Mouse (Mus musculus) spleen, postnatal 0 days (tissue): ENCODE measurements around the gene Trib3. TPM values are rescaled to one million over a fixed set of nuclear protein-coding genes. Genes with fewer than 3 reads are reported as not detected.

ENCODE experiments used
- polyA plus RNA-seq: library from polyadenylated mRNA; unstranded; fragments of >200 nt; fragmentation: Nextera tagmentation; extraction: Ambion mirVana; gene quantifications from 2 replicates; pipeline ENCODE4 v1.2.1, GENCODE M21; 2015

Trib3 gene
- polyA plus RNA-seq = 1.2 and 1.8 TPM in 2 replicates

DNA sequence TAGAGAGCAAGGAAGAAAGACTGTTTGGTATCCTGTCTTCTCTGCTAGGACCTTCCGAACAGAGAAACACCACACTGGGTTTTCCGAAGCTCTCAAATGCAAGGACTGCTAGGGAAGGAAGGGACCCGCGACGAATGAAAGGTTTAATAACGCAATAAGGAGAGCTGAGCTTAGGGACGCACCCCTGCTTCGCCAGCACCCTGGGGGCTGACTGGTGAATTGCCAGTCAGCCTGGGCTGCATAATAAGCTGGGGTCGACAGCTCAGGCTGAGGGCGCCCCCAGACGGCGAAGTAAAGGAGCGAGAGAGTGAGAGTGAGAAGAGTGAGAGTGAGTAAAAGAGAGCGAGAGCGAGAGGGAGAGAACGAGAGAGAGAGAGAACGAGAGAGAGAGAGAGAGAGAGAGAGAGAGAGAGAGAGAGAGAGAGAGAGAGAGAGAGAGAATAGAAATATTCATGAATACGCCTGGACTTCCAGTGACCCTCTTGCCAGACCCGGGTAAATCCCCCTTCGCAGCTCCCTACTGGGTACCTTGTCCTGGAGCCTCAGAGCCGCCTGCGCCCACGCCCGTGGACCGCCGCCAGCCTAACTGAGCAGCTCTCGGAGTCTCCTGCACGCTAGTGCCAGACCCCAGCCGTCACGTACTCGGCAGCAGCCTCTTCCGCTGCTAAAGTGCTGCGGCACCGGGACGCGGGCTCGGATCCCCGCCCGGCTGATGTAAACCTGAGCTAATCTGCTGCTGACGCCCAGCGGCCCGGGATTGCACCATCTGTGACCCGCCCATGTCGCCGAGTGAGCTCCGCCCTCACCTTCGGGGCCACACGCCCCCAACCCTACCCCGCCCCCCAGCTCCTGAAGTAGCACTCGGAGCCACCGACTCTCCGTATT is at the start of gene Trib3:
Gene Trib3, minus strand, starts transcription at position 704 of the 885 bp plus-strand sequence.

DNA sequence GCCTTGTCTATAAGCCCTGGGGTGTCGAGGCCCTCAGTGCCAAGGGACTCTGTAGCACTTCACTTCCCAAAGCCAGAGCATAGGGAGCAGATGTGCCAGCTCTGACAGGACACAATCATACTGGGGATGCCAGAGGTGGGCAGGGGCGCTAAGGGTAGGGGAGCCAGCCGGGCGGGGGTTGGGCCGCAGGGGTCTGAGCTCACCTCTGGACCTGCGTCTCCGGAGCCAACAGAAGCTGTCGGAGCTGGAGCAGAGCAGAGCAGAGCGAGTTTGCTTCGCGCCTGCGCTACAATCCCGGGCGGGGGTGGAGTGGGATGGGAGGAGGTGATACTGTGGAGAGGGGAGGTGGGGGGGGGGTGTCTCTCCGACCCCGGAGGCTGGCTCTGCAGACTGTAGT is 32.5 kb upstream of the Trib3 start, which contains the start of gene Nrsn2:
Gene Nrsn2, minus strand, starts transcription at position 294 of the 397 bp plus-strand sequence.

DNA sequence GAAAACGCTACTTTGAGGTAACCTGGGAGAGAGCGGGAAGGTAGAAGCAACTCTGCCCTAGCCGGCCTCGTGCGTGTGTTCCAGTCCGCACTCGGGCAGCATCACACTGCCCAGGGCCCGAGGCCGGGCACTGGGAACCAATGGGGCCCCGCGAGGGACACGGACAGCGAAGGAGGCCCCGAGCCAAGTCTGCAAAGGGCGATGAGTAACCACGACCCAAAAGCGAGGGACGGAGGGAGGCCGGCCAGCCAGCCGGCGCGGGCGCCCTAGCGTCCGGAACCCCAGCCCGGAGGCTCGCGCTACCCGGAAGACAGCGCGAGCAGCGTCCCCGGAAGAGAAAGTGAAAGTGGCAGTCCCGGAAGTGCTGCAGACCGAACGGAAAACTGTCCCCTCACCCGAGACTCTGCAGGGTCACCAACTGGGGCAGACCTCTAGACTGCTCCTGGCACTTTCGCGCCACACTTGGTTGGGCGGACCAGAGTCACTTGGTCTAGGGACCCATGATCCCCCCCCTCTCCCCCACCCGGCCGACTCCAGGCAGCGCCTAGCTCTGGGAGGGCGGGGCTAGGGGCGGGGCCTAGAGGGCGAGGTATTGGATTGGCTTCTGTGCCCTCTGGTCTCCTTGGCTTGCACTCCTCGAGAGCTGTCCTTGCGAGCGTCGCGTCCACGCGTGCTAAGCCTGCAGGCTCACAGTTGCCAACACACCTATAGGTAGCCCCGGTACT is 11.6 kb downstream of the Trib3 start, which contains the start of gene Rbck1:
Gene Rbck1, minus strand, starts transcription at position 553 of the 725 bp plus-strand sequence.

GRCm38 (mm10) chr2:152293727-152294475 is 49.9 kb downstream of the Trib3 start, which contains the start of gene Tbc1d20:
Gene Tbc1d20 (plus strand): TSS chr2:152293828.

Other genes with a start within 250 kb of the Trib3 start
- 6.7 and 8.2 TPM in 2 replicates for gene Srxn1, start 238.5 kb downstream of the Trib3 start, polyA plus RNA-seq
- gene Tcf15, start 200.5 kb downstream of the Trib3 start, polyA plus RNA-seq = 0.92 and 1.4 TPM in 2 replicates
- gene Csnk2a1, start 117.2 kb downstream of the Trib3 start, polyA plus RNA-seq = 63.5 and 71.2 TPM in 2 replicates
- 14.9 and 18.5 TPM in 2 replicates for gene Tbc1d20, start 50.2 kb downstream of the Trib3 start, polyA plus RNA-seq
- gene Rbck1, start 11.4 kb downstream of the Trib3 start, polyA plus RNA-seq = 65.4 and 71.0 TPM in 2 replicates
- gene Nrsn2, start 32.6 kb upstream of the Trib3 start, polyA plus RNA-seq = not detected in 2 replicates
- gene Sox12, start 54.0 kb upstream of the Trib3 start, polyA plus RNA-seq = 3.5 and 3.9 TPM in 2 replicates
- gene Zcchc3, start 71.0 kb upstream of the Trib3 start, polyA plus RNA-seq = 15.6 and 16.3 TPM in 2 replicates
- 0.59 and 0.61 TPM in 2 replicates for gene 6820408C15Rik, start 71.6 kb upstream of the Trib3 start, polyA plus RNA-seq
- not detected in 2 replicates for gene Defb23, start 120.6 kb upstream of the Trib3 start, polyA plus RNA-seq
- gene Defb20, start 133.0 kb upstream of the Trib3 start, polyA plus RNA-seq = not detected in 2 replicates
- not detected in 2 replicates for gene Defb22, start 146.1 kb upstream of the Trib3 start, polyA plus RNA-seq
- not detected in 2 replicates for gene Defb26, start 167.7 kb upstream of the Trib3 start, polyA plus RNA-seq
- gene Defb28, start 174.2 kb upstream of the Trib3 start, polyA plus RNA-seq = not detected in 2 replicates
- gene Defb29, start 196.1 kb upstream of the Trib3 start, polyA plus RNA-seq = not detected in 2 replicates
- not detected in 2 replicates for gene Gm17416, start 225.3 kb upstream of the Trib3 start, polyA plus RNA-seq
- gene Defb21, start 228.7 kb upstream of the Trib3 start, polyA plus RNA-seq = not detected in 2 replicates
- not detected in 2 replicates for gene Defb19, start 236.3 kb upstream of the Trib3 start, polyA plus RNA-seq